Mouse (Mus musculus): Measurements from ENCODE around the gene Tas1r1. TPM values are rescaled to one million over a fixed set of nuclear protein-coding genes. Genes with fewer than 3 reads are reported as not detected.

Tas1r1 gene
- polyA plus RNA-seq (2015; fragmentation: Nextera tagmentation; extraction: Ambion mirVana), result 0.07 and 0.13 TPM in 2 replicates

- Histone ChIP-seq H3K27ac (replicated peaks) (peak within 1 kb of the TSS; percentile 61), H3K9me3 (replicated peaks) (no peaks in the 10 kb centered on the region), H3K27me3 (peaks cover 6% of the 10 kb centered on the region; the same call in 1 of the 2 replicates), H3K9ac (peak within 1 kb of the TSS; percentile 85), H3K36me3 (replicated peaks) (peaks cover 26% of the 10 kb centered on the region), H3K4me3 (replicated peaks) (peak within 1 kb of the TSS; percentile 97), H3K4me1 (replicated peaks) (peaks cover 35% of the 10 kb centered on the region), H3K4me2 (peak within 1 kb of the TSS; percentile 97)
- 34% methylated on average over 10 of the region's 10 CpGs for WGBS (ENCODE audit: insufficient replicate concordance)
- ATAC-seq (ENCODE audit: insufficient read depth), result no peak
Measured at GRCm38 (mm10) chr4:152038225-152038984, at the start of gene Tas1r1. Gene Tas1r1, minus strand, starts transcription at chr4:152038568.

DNA sequence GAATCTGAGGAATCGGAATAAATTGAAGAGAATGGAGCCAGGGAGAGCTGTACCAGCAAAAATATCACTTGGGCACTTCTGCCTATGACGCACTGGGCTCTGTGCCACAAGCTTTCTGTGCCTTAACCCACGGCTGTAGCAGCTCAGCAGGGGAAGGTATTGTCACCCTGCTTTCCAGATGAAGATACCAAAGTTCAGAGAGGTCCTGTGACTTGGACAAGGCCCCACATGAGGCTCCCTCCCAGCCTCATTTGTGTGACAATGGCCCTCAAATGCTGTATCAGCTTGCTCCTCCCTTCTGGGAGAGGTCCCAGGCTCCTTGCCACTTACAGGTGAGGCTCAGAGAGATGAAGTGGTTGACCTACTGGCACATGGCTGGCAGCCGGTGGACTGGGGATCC, 49.8 kb upstream of the Tas1r1 start:
- peak overlapping the region; percentile 85 for H3K4me3 ChIP-seq (replicated peaks)
- H3K27ac ChIP-seq (replicated peaks), result no peak overlapping the region
- no peaks in the 10 kb centered on the region for H3K36me3 ChIP-seq (replicated peaks)
- H3K4me2 ChIP-seq, result peak overlapping the region; percentile 98
- ATAC-seq (ENCODE audit: insufficient read depth), result no peak
- peaks cover 32% of the 10 kb centered on the region for H3K27me3 ChIP-seq
- H3K4me1 ChIP-seq (replicated peaks), result peaks cover 70% of the 10 kb centered on the region
- WGBS (ENCODE audit: insufficient replicate concordance), result 42% methylated on average over 4 of the region's 4 CpGs
- peak overlapping the region; percentile 90; the same call in 1 of the 2 replicates for H3K9ac ChIP-seq
- no peaks in the 10 kb centered on the region for H3K9me3 ChIP-seq (replicated peaks)

DNA sequence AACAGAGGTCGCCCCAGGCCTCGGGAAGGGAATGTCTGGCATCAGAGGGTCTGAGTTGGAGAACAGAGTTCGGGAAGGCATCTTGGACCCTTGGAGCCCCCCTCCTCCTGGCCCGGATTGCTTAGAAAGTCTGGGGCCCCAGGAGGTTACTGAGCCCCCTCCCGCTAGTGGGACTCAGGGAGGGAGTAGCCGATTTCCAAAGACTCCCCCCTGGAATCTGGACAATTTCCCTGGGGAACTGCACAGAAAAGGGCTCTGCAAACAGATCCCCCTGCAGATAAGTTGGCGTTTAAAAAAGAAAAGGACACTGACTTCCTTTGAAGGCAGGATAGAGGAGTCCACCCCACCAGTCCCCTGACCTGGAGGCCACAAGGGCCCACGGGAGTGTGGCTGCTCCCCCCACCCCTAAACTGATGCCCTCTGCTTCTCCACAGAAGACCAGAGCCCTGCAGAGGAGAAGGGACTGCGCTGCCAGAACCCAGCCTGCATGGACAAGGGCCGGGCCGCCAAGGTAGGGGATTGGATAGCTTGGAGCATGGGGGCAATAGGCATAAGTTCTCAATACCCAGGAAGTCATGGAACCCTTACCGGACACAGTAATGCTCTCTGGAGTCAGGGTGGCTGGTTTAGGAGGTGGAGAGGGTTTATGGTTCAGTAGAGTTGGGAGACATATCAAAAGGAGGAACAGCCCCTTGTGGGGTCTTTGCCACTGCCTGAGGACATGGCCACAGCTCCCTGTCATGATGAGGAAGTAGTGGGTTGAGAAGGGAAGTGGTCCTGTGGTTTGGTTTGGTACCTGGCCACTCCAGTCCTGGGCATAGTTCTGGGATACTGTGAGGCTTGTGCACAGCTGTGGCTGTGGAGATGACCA, 49.1 kb upstream of the Tas1r1 start:
- Histone ChIP-seq H3K4me2 (peak overlapping the region; percentile 98), H3K9ac (peak overlapping the region; percentile 90), H3K36me3 (replicated peaks) (no peaks in the 10 kb centered on the region), H3K4me1 (replicated peaks) (peaks cover 63% of the 10 kb centered on the region), H3K4me3 (replicated peaks) (peak overlapping the region; percentile 85), H3K9me3 (replicated peaks) (no peaks in the 10 kb centered on the region), H3K27me3 (peaks cover 32% of the 10 kb centered on the region), H3K27ac (replicated peaks) (peak overlapping the region; percentile 76)
- ATAC-seq (ENCODE audit: insufficient read depth), result no peak
- WGBS (ENCODE audit: insufficient replicate concordance), result 7% methylated on average over 12 of the region's 12 CpGs

GRCm38 (mm10) chr4:152086505-152087210, 48.3 kb upstream of the Tas1r1 start:
- ATAC-seq (ENCODE audit: insufficient read depth), result peak; percentile 83
- peak overlapping the region; percentile 76 for H3K27ac ChIP-seq (replicated peaks)
- no peaks in the 10 kb centered on the region for H3K36me3 ChIP-seq (replicated peaks)
- peak overlapping the region; percentile 90 for H3K9ac ChIP-seq
- peaks cover 32% of the 10 kb centered on the region for H3K27me3 ChIP-seq
- peaks cover 55% of the 10 kb centered on the region for H3K4me1 ChIP-seq (replicated peaks)
- no peaks in the 10 kb centered on the region for H3K9me3 ChIP-seq (replicated peaks)
- peak overlapping the region; percentile 85 for H3K4me3 ChIP-seq (replicated peaks)
- under 1% methylated on average over 86 of the region's 92 CpGs for WGBS (ENCODE audit: insufficient replicate concordance)
- H3K4me2 ChIP-seq, result peak overlapping the region; percentile 98

DNA sequence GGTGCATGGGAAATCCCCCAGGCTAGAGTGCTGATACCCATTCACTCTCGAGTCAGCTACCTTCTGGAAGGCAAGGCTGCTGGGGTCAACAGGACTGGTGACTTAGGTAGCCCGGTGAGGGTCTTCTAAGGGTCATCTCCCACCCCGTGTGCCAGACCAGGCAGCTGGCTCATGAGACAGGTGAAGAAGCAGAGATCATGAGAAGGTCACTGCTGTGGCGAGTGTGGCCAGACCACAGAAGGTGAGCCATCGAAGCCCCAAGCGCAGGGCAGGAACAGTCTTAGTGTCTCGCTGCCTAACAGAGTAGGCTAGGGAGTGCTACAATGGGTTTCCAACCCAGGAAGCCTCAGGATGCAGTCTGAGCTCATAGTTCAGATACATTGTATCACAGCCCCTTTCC, 46.2 kb upstream of the Tas1r1 start:
- no peak overlapping the region for H3K4me3 ChIP-seq (replicated peaks)
- H3K9ac ChIP-seq, result no peak overlapping the region
- H3K9me3 ChIP-seq (replicated peaks), result no peaks in the 10 kb centered on the region
- no peak for ATAC-seq (ENCODE audit: insufficient read depth)
- H3K36me3 ChIP-seq (replicated peaks), result no peaks in the 10 kb centered on the region
- no peak overlapping the region for H3K27ac ChIP-seq (replicated peaks)
- H3K27me3 ChIP-seq, result peaks cover 32% of the 10 kb centered on the region
- no peak overlapping the region for H3K4me2 ChIP-seq
- H3K4me1 ChIP-seq (replicated peaks), result peaks cover 39% of the 10 kb centered on the region
- WGBS (ENCODE audit: insufficient replicate concordance), result 75% methylated on average over 7 of the region's 7 CpGs

- Histone ChIP-seq H3K27ac (replicated peaks) (no peak overlapping the region), H3K9me3 (replicated peaks) (no peaks in the 10 kb centered on the region), H3K9ac (no peak overlapping the region), H3K4me2 (no peak overlapping the region), H3K4me3 (replicated peaks) (no peak overlapping the region), H3K27me3 (peaks cover 32% of the 10 kb centered on the region), H3K4me1 (replicated peaks) (peaks cover 30% of the 10 kb centered on the region), H3K36me3 (replicated peaks) (no peaks in the 10 kb centered on the region)
- ATAC-seq (ENCODE audit: insufficient read depth), result no peak
- WGBS (ENCODE audit: insufficient replicate concordance), result 69% methylated on average over 7 of the region's 7 CpGs
Measured at GRCm38 (mm10) chr4:152083611-152084220, 45.3 kb upstream of the Tas1r1 start.

GRCm38 (mm10) chr4:152079931-152080330, 41.6 kb upstream of the Tas1r1 start:
- Histone ChIP-seq H3K27ac (replicated peaks) (no peak overlapping the region), H3K36me3 (replicated peaks) (no peaks in the 10 kb centered on the region), H3K27me3 (peaks cover 17% of the 10 kb centered on the region; the same call in 1 of the 2 replicates), H3K4me3 (replicated peaks) (no peak overlapping the region), H3K4me2 (no peak overlapping the region), H3K9ac (no peak overlapping the region), H3K4me1 (replicated peaks) (peaks cover 10% of the 10 kb centered on the region; the same call in 1 of the 2 replicates), H3K9me3 (replicated peaks) (no peaks in the 10 kb centered on the region)
- ATAC-seq (ENCODE audit: insufficient read depth), result no peak
- WGBS (ENCODE audit: insufficient replicate concordance), result 58% methylated on average over 7 of the region's 7 CpGs

GRCm38 (mm10) chr4:152079261-152079660, 40.9 kb upstream of the Tas1r1 start:
- WGBS (ENCODE audit: insufficient replicate concordance), result 80% methylated on average over 3 of the region's 3 CpGs
- no peak overlapping the region for H3K4me3 ChIP-seq (replicated peaks)
- no peak overlapping the region for H3K27ac ChIP-seq (replicated peaks)
- H3K27me3 ChIP-seq, result peaks cover 11% of the 10 kb centered on the region; the same call in 1 of the 2 replicates
- ATAC-seq (ENCODE audit: insufficient read depth), result no peak
- H3K9me3 ChIP-seq (replicated peaks), result no peaks in the 10 kb centered on the region
- H3K4me1 ChIP-seq (replicated peaks), result peaks cover 10% of the 10 kb centered on the region; the same call in 1 of the 2 replicates
- H3K9ac ChIP-seq, result no peak overlapping the region
- H3K36me3 ChIP-seq (replicated peaks), result no peaks in the 10 kb centered on the region
- no peak overlapping the region for H3K4me2 ChIP-seq

DNA sequence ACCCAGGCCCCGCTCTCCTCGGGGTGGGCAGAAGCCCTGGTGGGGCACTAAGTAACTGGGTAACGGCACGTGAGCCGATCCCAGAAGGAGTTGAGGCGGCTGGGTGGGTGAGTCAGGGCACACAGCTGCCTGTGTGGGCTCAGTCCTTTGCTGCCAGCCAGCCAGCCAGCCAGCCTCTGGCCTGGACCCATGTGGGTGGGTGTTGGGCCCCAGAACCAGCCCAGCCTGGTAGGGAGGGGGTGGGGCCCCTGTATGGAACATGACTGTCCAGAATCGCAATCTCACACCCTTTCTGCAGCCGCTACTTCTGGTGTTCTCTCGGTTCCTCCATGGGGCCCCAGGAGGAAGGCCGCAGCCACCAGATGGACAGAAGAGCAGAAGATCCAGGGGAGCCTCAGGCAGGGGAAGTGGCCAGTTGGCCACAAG, 39.8 kb upstream of the Tas1r1 start:
- Histone ChIP-seq H3K27me3 (no peaks in the 10 kb centered on the region; the same call in 1 of the 2 replicates), H3K4me3 (replicated peaks) (no peak overlapping the region), H3K4me2 (no peak overlapping the region), H3K27ac (replicated peaks) (no peak overlapping the region), H3K4me1 (replicated peaks) (peaks cover 17% of the 10 kb centered on the region; the same call in 1 of the 2 replicates), H3K9me3 (replicated peaks) (no peaks in the 10 kb centered on the region), H3K36me3 (replicated peaks) (no peaks in the 10 kb centered on the region), H3K9ac (no peak overlapping the region)
- WGBS (ENCODE audit: insufficient replicate concordance), result 50% methylated on average over 10 of the region's 10 CpGs
- no peak for ATAC-seq (ENCODE audit: insufficient read depth)

DNA sequence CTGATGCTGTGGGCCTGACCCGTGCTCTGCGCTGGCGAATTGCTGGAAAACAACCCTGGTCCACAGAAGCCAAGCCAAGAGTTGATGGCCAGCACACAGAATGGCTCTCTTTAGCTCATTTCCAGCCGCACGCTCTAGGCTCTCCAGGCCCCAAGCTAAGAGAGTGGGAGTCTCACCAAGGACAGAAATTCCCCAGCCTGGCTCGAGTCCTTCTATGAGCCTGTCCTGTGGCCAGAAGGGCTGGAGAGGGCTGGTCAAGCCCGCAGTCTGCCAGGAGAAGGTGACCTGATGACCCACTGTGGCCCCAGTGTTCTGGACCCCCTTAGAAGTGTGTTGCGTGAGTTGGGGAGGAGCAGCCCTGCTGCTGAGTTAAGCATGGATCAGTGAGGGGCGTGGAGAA, 38.8 kb upstream of the Tas1r1 start:
- Histone ChIP-seq H3K9me3 (replicated peaks) (no peaks in the 10 kb centered on the region), H3K9ac (no peak overlapping the region), H3K4me3 (replicated peaks) (no peak overlapping the region), H3K27ac (replicated peaks) (no peak overlapping the region), H3K4me2 (no peak overlapping the region), H3K36me3 (replicated peaks) (no peaks in the 10 kb centered on the region), H3K4me1 (replicated peaks) (peaks cover 24% of the 10 kb centered on the region; the same call in 1 of the 2 replicates), H3K27me3 (peaks cover 7% of the 10 kb centered on the region)
- no peak for ATAC-seq (ENCODE audit: insufficient read depth)
- 79% methylated on average over 9 of the region's 9 CpGs for WGBS (ENCODE audit: insufficient replicate concordance)

Data from liver, embryonic 15.5 days (tissue).